Mouse (Mus musculus) liver, embryonic 16.5 days (tissue): ENCODE data around the gene Dll4. TPM values are rescaled to one million over a fixed set of nuclear protein-coding genes. Genes with fewer than 3 reads are reported as not detected.

Source experiments
- ATAC-seq: fragments of 200-750 bp; cut with Nextera tagmentation; 2 replicates; pipeline ENCODE4 v1.8.0; 2017; ENCODE audit warnings: low read depth, mild to moderate bottlenecking, moderate number of reproducible peaks, moderate library complexity
- H3K27ac ChIP-seq: fragments of 300-500 bp; sonication (generic); 2 replicates; pipeline ENCODE4 v1.5.1; 2014; ENCODE audit warnings: mild to moderate bottlenecking, low read length
- H3K27me3 ChIP-seq: fragments of 300-500 bp; sonication (generic); 2 replicates; pipeline ENCODE4 v1.6.1; 2014; ENCODE audit warnings: low read depth, low read length, mixed read lengths; ENCODE audit not compliant: control insufficient read depth, insufficient read depth
- H3K36me3 ChIP-seq: fragments of 300-500 bp; sonication (generic); 2 replicates; pipeline ENCODE4 v1.6.1; 2014; ENCODE audit warnings: mild to moderate bottlenecking; ENCODE audit not compliant: control insufficient read depth, insufficient read depth
- H3K4me1 ChIP-seq: fragments of 300-500 bp; sonication (generic); 2 replicates; pipeline ENCODE4 v1.6.1; 2014; ENCODE audit warnings: low read depth, low read length, mixed read lengths; ENCODE audit not compliant: control insufficient read depth
- H3K4me2 ChIP-seq: fragments of 300-500 bp; sonication (generic); 2 replicates; pipeline ENCODE4 v1.6.1; 2014; ENCODE audit warnings: low read depth, low read length, mixed read lengths
- H3K4me3 ChIP-seq: fragments of 300-500 bp; sonication (generic); 2 replicates; pipeline ENCODE4 v1.5.1; 2014; ENCODE audit warnings: low read depth, mild to moderate bottlenecking, low read length
- H3K9ac ChIP-seq: fragments of 300-500 bp; sonication (generic); 2 replicates; pipeline ENCODE4 v1.6.1; 2014; ENCODE audit warnings: low read depth, low read length
- H3K9me3 ChIP-seq: fragments of 300-500 bp; sonication (generic); replicated peaks from 2 replicates; pipeline ENCODE4 v1.6.1; 2016; ENCODE audit warnings: low read length; ENCODE audit not compliant: control insufficient read depth
- WGBS: fragments of 180-500 bp; shearing (Covaris S2); extraction: QIAGEN DNeasy Blood & Tissue Kit; methylation state at CpG from one replicate; pipeline ENCODE4 v1.1.7; 2014; ENCODE audit not compliant: insufficient replicate concordance; 5-methylcytosine and 5-hydroxymethylcytosine counted together
- polyA plus RNA-seq: library from polyadenylated mRNA; unstranded; fragments of >200 nt; fragmentation: Nextera tagmentation; extraction: Ambion mirVana; gene quantifications from 2 replicates; pipeline ENCODE4 v1.2.1, GENCODE M21; 2015

Gene Dll4
- polyA plus RNA-seq, 1 experiment from 2014 or later: 2.1 TPM

GRCm38 (mm10) chr2:119318043-119318710 lies 7.4 kb upstream of the Dll4 start:
- no peak overlapping the region for H3K9ac ChIP-seq
- no peak overlapping the region for H3K4me2 ChIP-seq
- H3K36me3 ChIP-seq: no peaks in the 10 kb centered on the region
- H3K27me3 ChIP-seq: peaks cover 27% of the 10 kb centered on the region
- H3K4me3 ChIP-seq: no peak overlapping the region
- 51% methylated on average over 3 of the region's 3 CpGs for WGBS
- H3K9me3 ChIP-seq: no peaks in the 10 kb centered on the region
- H3K27ac ChIP-seq: no peak overlapping the region
- peaks cover 26% of the 10 kb centered on the region for H3K4me1 ChIP-seq
- ATAC-seq: no peak

DNA sequence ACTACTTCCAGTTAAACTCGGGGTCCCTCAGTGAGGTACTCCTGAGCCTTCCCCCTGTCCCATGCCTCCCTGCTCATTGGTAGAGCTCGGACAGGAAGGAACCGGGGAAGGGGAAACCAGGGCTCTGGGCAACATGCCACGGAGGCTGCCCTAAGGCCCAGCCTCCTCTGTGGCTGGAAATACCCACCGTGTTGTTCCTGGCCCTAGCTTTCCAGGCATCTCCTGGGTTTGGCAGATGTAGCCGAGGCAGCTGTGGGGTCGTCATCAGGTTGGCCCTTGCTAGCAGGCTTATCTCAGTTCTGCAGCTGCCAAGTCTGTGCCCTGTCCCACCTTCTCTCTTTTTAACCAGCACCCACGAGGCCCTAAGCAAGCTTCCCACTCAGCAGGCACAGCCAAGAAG lies 5.0 kb upstream of the Dll4 start:
- Histone ChIP-seq H3K4me3 (no peak overlapping the region), H3K9ac (no peak overlapping the region), H3K4me1 (peaks cover 41% of the 10 kb centered on the region), H3K4me2 (no peak overlapping the region), H3K27me3 (peaks cover 51% of the 10 kb centered on the region), H3K9me3 (no peaks in the 10 kb centered on the region), H3K36me3 (no peaks in the 10 kb centered on the region), H3K27ac (no peak overlapping the region)
- peak; percentile 61 for ATAC-seq
- 29% methylated on average over 8 of the region's 8 CpGs for WGBS

- peaks cover 52% of the 10 kb centered on the region for H3K4me1 ChIP-seq
- no peak overlapping the region for H3K27ac ChIP-seq
- H3K9ac ChIP-seq: peak overlapping the region; percentile 42
- H3K4me2 ChIP-seq: peak overlapping the region; percentile 63
- peak overlapping the region; percentile 44 for H3K4me3 ChIP-seq
- H3K9me3 ChIP-seq: no peaks in the 10 kb centered on the region
- H3K36me3 ChIP-seq: no peaks in the 10 kb centered on the region
- no peak for ATAC-seq
- peaks cover 65% of the 10 kb centered on the region for H3K27me3 ChIP-seq
- WGBS: 4% methylated on average over 47 of the region's 48 CpGs
Measured at GRCm38 (mm10) chr2:119321771-119322586, 3.6 kb upstream of the Dll4 start.

DNA sequence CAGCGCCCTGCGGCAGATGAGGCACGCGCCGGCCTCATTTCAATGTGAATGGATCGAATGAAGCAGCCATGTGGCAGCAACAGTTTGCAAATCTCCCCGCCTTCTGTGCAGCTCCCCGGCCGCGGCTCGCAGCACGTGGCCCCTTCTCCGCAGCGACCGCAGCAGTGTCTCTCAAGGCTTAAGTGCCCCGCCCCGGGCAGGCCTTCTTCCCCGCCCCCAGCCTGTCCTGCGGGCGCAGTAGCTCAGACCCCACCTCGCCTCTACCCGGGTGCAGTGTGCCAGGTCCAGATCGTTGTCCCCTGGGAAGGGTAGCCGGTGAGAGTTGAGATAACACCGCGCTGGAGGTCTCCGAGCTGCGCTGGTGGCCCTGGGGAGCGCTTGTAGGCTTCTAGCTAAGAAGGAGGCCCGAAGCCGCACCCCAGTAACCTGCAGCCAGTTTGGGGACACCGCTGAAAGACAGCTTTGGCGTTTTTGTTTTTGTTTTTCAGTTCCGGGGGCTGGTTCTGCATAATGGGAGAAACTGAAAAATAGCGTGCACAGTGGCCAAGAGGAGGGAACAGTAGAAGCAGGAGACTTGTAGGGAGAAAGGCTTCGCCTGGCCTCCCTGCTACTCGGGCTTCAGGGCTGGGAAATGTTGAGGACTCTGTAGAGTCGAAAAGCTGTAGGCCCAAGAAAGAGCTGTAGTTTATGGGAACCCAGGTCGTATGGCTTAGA lies 2.8 kb upstream of the Dll4 start:
- H3K27ac ChIP-seq: no peak overlapping the region
- H3K4me3 ChIP-seq: peak overlapping the region; percentile 44
- H3K4me1 ChIP-seq: peaks cover 54% of the 10 kb centered on the region
- ATAC-seq: peak; percentile 57
- H3K27me3 ChIP-seq: peaks cover 72% of the 10 kb centered on the region
- no peaks in the 10 kb centered on the region for H3K36me3 ChIP-seq
- no peaks in the 10 kb centered on the region for H3K9me3 ChIP-seq
- 5% methylated on average over 39 of the region's 39 CpGs for WGBS
- H3K9ac ChIP-seq: peak overlapping the region; percentile 42
- H3K4me2 ChIP-seq: peak overlapping the region; percentile 63

DNA sequence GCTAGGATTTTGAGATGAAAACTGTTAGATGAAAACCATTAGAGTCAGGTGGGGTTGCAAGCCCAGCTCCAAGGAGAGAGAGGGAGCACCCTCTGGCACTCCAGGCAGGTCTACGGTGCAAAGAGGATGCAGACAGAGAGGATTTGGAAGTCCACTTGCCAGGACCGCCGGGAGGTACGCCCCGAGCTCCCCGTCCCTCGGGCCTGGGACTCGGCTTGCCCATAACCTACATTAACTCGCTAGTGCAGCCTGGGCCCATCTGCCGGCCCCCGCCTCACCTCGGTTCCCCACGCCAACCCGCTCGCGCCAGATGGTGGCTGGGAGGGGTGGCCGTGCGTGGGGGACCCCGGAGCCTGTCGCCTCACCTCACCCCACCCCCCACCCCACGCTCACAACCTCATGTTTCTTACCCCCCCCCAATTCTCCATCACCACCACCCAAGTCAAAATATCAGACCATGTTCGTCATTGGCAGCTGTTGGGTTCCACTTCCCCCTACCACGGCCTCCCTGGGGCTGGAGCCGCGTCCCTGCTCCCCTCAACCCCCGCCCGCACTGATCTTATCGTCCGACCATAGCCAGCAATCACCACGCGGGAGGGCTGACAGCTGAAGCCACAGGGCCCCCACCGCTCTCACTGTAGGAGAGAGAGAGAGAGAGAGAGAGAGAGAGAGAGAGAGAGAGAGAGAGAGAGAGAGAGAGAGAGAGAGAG lies 1.6 kb upstream of the Dll4 start:
- H3K27me3 ChIP-seq: peaks cover 84% of the 10 kb centered on the region
- WGBS: 9% methylated on average over 32 of the region's 32 CpGs
- no peak overlapping the region for H3K9ac ChIP-seq
- H3K4me1 ChIP-seq: peaks cover 54% of the 10 kb centered on the region
- H3K9me3 ChIP-seq: no peaks in the 10 kb centered on the region
- no peak for ATAC-seq
- no peak overlapping the region for H3K27ac ChIP-seq
- H3K4me2 ChIP-seq: peak overlapping the region; percentile 56
- no peaks in the 10 kb centered on the region for H3K36me3 ChIP-seq
- peak overlapping the region; percentile 50 for H3K4me3 ChIP-seq

DNA sequence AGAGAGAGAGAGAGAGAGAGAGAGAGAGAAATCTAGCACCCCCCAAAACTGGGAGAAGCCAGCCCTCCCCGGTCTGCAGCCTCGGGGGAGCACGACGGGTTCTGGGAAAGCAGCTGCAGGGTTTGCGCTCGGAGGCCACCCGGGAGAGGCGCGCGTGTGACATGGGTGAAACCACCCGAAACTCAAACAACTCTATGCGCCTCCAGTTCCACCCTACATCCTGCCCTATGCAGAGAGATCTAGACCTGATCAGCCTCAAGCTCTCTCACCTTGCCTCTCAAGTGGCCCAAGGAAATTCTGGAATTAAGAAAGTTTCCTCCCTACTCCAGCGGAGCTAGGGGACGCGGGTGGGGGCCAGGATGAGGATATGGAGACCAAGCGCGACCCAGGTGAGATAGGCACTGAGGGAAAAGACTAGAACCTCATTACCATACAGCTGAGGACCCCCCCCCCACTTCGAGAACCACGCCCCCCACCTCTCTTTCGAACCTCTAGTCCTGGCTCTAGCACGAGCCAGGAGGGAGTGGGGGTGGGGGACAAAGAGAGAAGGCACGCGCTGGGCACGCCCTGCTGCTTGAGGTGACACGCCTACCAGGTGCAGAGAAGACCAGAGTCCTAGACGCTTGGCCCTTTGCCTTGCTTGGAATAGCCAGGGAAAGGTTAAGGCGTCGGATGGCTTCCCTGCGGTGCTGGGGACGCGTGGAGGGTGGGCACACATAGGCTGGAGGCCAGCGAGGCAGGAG lies 837 bp upstream of the Dll4 start:
- Histone ChIP-seq H3K9ac (no peak overlapping the region), H3K4me3 (peak overlapping the region; percentile 50), H3K4me1 (peaks cover 58% of the 10 kb centered on the region), H3K9me3 (no peaks in the 10 kb centered on the region), H3K27me3 (peaks cover 90% of the 10 kb centered on the region), H3K27ac (no peak overlapping the region), H3K4me2 (peak overlapping the region; percentile 56), H3K36me3 (no peaks in the 10 kb centered on the region)
- no peak for ATAC-seq
- WGBS: 0% methylated on average over 32 of the region's 32 CpGs

GRCm38 (mm10) chr2:119326161-119327101 lies 847 bp downstream of the Dll4 start:
- peaks cover 47% of the 10 kb centered on the region for H3K4me1 ChIP-seq

More at GRCm38 (mm10) chr2:119326161-119327101, 847 bp downstream of the Dll4 start:
- Histone ChIP-seq H3K27me3 (peaks cover 86% of the 10 kb centered on the region), H3K9me3 (no peaks in the 10 kb centered on the region), H3K4me3 (peak overlapping the region; percentile 50), H3K27ac (no peak overlapping the region), H3K9ac (no peak overlapping the region; the same call in 1 of the 2 replicates), H3K4me2 (peak overlapping the region; percentile 56), H3K36me3 (no peaks in the 10 kb centered on the region)
- under 1% methylated on average over 61 of the region's 61 CpGs for WGBS
- no peak for ATAC-seq
